Mouse (Mus musculus) frontal cortex, postnatal 10 days (tissue): ENCODE measurements around the gene Tgfb3.

Source experiments
- DNase-seq, 2 experiments: peaks; one replicate each; pipeline ENCODE4 v3.0.0; 2022; ENCODE audit warnings: low spot score in 2 of 2, mixed read lengths in 1 of 2

The Tgfb3 gene

DNA sequence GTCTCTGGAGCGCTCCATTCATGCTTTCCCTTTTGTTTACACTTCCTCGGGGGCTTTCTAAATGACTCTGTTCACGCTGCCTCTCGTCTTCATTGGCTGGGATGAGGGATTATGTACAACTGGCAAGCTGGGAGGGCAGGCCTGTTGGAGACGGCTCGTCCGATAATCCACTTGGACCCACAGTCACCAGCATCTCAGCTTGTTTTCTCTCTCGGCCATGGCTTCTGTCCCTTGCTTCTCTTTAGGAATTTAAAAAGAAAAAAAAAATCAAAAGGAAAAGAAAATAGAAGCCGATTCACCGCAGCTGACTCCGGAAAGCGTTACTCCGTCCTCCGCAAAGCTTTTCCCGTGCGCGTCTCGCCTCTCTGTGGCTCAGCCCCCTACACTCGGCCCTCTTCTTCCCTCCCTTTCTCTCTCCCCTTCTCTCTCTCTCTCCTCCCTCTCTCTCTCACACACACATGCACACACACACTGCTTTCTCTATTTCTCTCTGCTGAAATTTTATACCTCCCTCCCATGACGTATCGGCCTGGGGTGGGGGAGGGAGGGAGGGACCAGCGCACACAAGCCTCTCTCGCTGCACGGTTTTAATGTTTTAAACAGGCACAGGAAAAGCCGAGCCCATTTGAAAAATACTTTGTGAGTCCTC, at the start of gene Tgfb3:
Gene Tgfb3, minus strand, starts transcription at position 489 of the 649 bp plus-strand sequence.
- no peak for DNase-seq

DNA sequence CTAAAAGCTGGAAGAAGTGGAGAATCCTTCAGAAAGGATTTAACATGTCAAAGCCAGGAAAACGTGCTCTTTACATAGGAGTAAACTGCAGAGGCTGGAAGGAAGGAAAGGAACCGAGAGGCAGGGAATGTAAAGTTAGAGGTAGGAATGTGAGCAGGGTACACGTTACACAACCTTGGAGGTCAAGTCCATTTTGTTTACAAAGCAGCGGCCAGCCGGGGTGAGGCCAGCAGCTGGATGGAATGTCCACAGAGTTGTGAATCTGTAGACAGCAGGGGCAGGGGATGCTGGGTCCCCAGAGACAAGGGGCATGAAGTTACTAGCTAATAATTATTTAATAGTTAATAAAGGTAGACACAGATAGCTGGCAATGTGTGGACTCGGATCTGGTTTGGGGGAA, 49.3 kb upstream of the Tgfb3 start:
- DNase-seq, result no peak

DNA sequence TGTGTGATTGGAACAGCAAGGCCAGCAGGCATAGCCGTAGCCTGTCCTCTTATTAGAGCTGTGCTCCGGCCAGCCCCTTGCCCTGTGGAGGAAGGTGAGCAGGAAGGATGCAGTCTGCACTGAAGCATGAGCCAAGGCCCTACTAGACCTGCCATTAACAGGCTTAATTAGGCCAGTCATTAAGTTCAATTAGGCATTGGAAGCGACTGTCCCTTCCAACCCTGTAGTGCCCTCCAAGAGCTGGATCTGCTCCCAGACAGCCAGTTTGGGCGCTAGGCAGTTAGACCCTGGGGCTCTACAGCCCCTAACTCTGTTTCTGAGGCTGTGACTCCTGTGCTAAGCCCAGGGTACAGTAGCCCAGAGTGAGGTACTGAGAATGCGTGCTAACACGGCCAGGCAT, 45.2 kb upstream of the Tgfb3 start:
- no peak for DNase-seq

- DNase-seq, result no peak
Observed at GRCm38 (mm10) chr12:86116295-86116835, 37.5 kb upstream of the Tgfb3 start.

- no peak for DNase-seq
Observed at GRCm38 (mm10) chr12:86110637-86111036, 31.8 kb upstream of the Tgfb3 start.

GRCm38 (mm10) chr12:86109531-86109930, 30.7 kb upstream of the Tgfb3 start:
- no peak for DNase-seq

- no peak for DNase-seq
Observed at GRCm38 (mm10) chr12:86107645-86108044, 28.8 kb upstream of the Tgfb3 start.

- DNase-seq, result no peak
Observed at GRCm38 (mm10) chr12:86106086-86106485, 27.2 kb upstream of the Tgfb3 start.

DNA sequence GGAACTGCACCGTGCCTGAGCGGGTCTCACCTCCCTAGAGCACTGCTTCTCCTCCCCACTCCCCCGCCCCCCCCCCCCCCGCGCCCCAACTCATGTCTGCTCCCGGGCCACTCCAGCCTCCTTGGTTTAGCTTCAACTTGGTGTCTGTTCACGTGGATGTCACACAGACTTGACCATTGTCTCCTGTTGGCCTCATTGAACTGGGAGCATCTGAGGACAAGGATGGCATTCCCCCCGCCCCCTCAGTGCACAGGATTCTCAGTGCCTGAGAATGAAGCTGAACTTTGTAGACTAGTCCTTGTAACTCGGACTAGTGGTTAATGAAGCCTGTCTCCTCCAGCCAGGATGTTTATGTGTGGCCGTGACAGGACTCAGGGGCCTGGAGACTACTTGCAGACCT, 26.7 kb upstream of the Tgfb3 start:
- no peak for DNase-seq

DNA sequence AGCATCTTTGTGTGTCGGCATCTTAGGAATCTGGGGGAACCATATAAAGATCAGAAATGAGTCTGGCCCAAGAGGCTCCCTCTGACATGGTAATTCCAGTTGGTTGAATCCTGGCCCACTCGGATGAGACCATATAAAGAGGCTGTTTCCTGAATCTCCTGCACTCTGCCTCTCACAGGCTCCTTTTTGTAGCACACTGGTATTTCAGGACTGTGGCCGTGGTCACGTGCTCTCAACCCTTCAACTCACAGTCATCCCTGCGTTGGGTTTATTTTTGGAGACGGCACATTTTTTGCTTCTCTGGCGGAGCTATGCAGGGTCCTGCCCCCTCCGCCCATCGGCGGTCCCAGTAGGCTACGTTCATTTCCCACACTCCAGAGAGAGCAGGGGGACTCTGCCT, 25.5 kb upstream of the Tgfb3 start:
- no peak for DNase-seq

- no peak for DNase-seq
Observed at GRCm38 (mm10) chr12:86103852-86104251, 25.0 kb upstream of the Tgfb3 start.

DNA sequence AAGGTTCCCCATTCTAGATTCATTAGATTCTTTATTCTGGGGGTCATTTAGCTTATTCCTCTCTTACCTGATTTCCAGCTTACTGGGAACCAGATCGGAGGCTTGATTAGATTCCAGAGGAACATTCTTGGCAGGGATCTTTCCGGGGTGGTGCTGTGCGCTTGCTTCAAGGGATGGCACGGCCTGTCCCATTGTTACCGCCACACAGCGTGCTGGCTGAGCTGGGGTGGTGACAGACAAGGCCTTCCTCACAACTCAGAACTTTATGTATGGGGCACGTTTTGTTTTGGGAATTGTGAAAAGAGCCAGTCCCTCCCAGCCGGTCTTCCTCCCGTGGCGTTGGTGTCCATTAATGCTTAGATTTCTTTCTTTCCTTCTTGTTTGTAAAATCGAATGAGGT, 24.6 kb upstream of the Tgfb3 start:
- DNase-seq, result no peak

GRCm38 (mm10) chr12:86102686-86103085, 23.8 kb upstream of the Tgfb3 start:
- DNase-seq, result no peak

DNA sequence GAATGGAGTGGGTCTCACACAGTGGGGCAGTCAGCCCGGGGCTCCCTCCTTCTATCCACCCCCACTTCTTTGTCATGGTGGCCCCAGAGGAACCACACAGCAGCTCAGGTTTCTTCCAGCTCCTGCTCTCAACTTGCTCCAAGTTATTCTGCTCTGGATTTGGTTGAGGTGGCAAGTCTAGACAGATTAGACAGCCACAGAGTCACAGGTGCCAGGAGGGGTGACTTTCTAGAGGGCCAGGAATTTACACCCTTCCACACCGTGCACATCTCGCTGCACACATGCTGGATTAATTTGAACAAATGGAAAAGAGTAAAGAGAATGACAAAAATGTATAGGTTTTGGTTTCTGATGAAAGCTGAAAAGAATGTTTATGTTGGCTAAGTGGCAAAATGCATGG, 21.9 kb upstream of the Tgfb3 start:
- no peak for DNase-seq

GRCm38 (mm10) chr12:86097781-86098180, 18.9 kb upstream of the Tgfb3 start:
- no peak for DNase-seq

GRCm38 (mm10) chr12:86095806-86096205, 17.0 kb upstream of the Tgfb3 start:
- no peak for DNase-seq

- DNase-seq, result no peak
Observed at GRCm38 (mm10) chr12:86094075-86094474, 15.2 kb upstream of the Tgfb3 start.

- no peak for DNase-seq
Observed at GRCm38 (mm10) chr12:86091601-86092132, 12.8 kb upstream of the Tgfb3 start.

DNA sequence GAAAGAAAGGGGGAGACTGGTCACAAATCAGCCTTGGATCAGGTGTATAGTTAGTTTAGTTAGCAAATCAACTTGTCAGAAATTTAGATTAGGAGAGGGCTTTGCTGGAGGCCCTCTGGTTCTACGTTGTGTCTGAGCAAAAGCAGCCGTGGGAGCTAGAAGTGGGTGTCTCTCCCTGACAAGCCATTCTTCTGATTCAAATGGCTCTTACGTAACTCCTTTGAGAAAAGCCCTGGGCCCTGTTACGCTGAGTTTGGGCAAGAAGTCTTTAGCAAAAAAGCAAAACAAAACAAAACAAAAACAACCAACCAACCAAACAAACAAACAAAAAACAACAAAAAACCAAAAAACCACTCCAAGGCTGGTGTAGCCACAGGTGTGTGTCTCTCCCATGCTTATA, 11.9 kb upstream of the Tgfb3 start:
- DNase-seq, result no peak

GRCm38 (mm10) chr12:86088042-86088441, 9.2 kb upstream of the Tgfb3 start:
- DNase-seq, result no peak

DNA sequence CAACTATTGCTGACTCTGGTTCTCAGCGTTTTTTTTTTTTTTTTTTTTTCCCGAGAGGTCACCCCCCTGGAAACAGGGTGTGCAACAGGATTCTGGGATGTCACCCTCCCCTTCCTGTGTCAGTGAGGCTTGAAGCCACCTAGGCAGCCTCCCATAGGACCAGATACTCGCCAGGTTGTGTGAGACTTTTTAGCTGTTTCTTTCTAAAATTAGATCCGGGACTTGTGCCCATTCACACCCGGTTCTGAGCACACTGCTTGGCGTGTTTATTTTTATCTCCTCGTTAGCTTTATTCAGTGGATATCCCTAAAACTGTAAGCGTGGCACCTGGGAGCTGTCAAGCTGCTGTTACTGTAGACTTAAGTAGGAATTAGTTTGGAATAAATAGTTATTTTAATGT, 7.7 kb upstream of the Tgfb3 start:
- no peak for DNase-seq

DNA sequence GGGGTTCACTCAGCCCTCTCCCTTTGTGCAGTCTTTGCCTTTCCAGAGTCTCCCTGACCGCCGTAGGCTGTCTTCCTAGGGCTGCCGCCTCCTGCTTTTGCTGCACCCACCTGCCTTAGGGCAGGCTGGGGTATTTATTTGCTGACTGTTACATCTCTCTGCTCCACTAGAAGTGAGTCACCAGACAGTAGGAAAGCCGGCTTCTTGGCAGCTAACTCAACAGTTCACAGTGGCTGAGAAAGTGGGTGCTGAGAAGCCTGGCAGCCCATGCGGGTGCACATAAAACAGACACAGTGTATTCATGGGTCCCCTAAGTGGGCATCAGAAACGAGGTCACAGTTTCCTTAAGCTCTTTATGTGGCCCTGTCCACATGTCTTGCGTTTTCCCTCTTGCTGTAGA, 7.0 kb upstream of the Tgfb3 start:
- DNase-seq, result no peak

DNA sequence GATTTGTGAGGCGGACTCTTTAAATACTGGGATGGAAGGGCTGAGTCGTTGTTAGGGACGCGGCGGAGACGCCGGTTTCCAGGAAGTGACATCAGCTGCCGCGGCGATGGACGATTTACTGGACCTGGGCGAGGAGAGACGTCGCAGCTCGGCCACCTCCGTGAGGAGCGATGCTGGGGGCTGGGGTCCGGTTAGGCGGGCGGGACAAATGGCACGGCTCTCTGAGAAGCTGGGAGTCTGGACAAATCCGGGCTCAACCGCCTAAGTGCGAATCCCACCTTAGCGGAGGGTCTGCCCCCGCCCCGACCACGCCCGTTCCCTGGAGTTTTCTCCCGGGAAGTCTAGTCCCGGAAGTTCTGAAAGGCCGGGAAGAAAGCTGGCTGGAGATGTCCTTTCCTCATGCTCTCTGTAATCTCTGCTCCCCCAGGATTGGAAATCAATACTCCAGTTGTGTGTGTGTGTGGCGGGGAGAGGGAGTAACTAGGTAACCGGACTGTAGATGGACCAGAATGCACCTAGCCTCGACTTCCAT, 3.7 kb upstream of the Tgfb3 start, which contains the start of gene Ift43:
Gene Ift43, plus strand, starts transcription at position 61 of the 532 bp plus-strand sequence.
- peak in 1 of 2 experiments; percentile 80 for DNase-seq
